Mouse (Mus musculus) WW6 (cell line): ENCODE results near the gene Naa80.
"Not testable (repeated sequence)": the region's sequence is repeated elsewhere in the genome, so short reads cannot be mapped to it uniquely, and the experiment has no call there.

Experiments
- DNase-seq: peaks from one replicate; pipeline ENCODE4 v3.0.0-alpha.2; 2013; ENCODE audit warnings: low read depth, low spot score

Gene Naa80

GRCm38 (mm10) chr9:107550491-107551116 lies 28.1 kb upstream of the Naa80 start:
- no peak for DNase-seq

GRCm38 (mm10) chr9:107551117-107551889 lies 27.4 kb upstream of the Naa80 start, which contains the start of gene Rassf1:
Gene Rassf1 (plus strand): TSS chr9:107551555.
- DNase-seq, result no peak

GRCm38 (mm10) chr9:107551890-107552355 lies 26.8 kb upstream of the Naa80 start:
- DNase-seq, result no peak

- DNase-seq, result no peak
Measured at GRCm38 (mm10) chr9:107552690-107553393, 25.8 kb upstream of the Naa80 start.

GRCm38 (mm10) chr9:107553541-107554318 lies 25.0 kb upstream of the Naa80 start:
- no peak for DNase-seq

GRCm38 (mm10) chr9:107554319-107554825 lies 24.3 kb upstream of the Naa80 start:
- DNase-seq, result peak; percentile 96

GRCm38 (mm10) chr9:107555031-107555457 lies 23.6 kb upstream of the Naa80 start:
- DNase-seq, result no peak

GRCm38 (mm10) chr9:107555701-107556100 lies 23.0 kb upstream of the Naa80 start:
- DNase-seq, result no peak

GRCm38 (mm10) chr9:107556346-107556745 lies 22.3 kb upstream of the Naa80 start:
- no peak for DNase-seq

GRCm38 (mm10) chr9:107563029-107563581 lies 15.6 kb upstream of the Naa80 start, which contains the start of gene Tusc2:
Gene Tusc2 (plus strand): TSS chr9:107563255.
- peak; percentile 77 for DNase-seq

GRCm38 (mm10) chr9:107565556-107565955 lies 13.1 kb upstream of the Naa80 start:
- not testable (repeated sequence) for DNase-seq

- no peak for DNase-seq
Measured at GRCm38 (mm10) chr9:107566041-107566709, 12.5 kb upstream of the Naa80 start.

GRCm38 (mm10) chr9:107566855-107567254 lies 11.8 kb upstream of the Naa80 start:
- DNase-seq, result no peak

- no peak for DNase-seq
Measured at GRCm38 (mm10) chr9:107567702-107568319, 10.9 kb upstream of the Naa80 start, which contains the start of gene Hyal2. Gene Hyal2 (plus strand): TSS chr9:107567945.

GRCm38 (mm10) chr9:107568331-107569261 lies 10.1 kb upstream of the Naa80 start:
- DNase-seq, result no peak

- no peak for DNase-seq
Measured at GRCm38 (mm10) chr9:107569270-107569669, 9.4 kb upstream of the Naa80 start.

- DNase-seq, result no peak
Measured at GRCm38 (mm10) chr9:107570016-107570415, 8.7 kb upstream of the Naa80 start.

GRCm38 (mm10) chr9:107570845-107571244 lies 7.8 kb upstream of the Naa80 start:
- DNase-seq, result no peak
